Mouse (Mus musculus) bone marrow macrophage, adult 2 months (primary cell): ENCODE measurements at regions not wholly inside any gene's neighbourhood (a gene's known extent, or its start where the extent isn't known, plus 50 kb on each side); places are given as distances from the start of the nearest gene placed in this dataset.
"Not testable (repeated sequence)": the region's sequence is repeated elsewhere in the genome, so short reads cannot be mapped to it uniquely, and the experiment has no call there.

Experiments used
- H3K27ac ChIP-seq: 2 replicates; pipeline ENCODE4 v1.5.1; 2012; ENCODE audit warnings: low read depth, low read length; ENCODE audit not compliant: insufficient read depth
- H3K4me1 ChIP-seq: 2 replicates; pipeline ENCODE4 v1.6.1; 2012; ENCODE audit warnings: low read length; ENCODE audit not compliant: control insufficient read depth, insufficient read depth
- H3K4me3 ChIP-seq: 2 replicates; pipeline ENCODE4 v1.5.1; 2012; ENCODE audit warnings: mild to moderate bottlenecking, low read length, moderate library complexity; ENCODE audit not compliant: insufficient read depth
- CTCF ChIP-seq: IDR thresholded peaks from 2 replicates; pipeline ENCODE4 v1.5.1; 2012; ENCODE audit warnings: low read depth, mild to moderate bottlenecking, low read length, moderate library complexity
- POLR2A ChIP-seq: IDR thresholded peaks from 2 replicates; pipeline ENCODE4 v1.6.1; 2012; ENCODE audit warnings: mild to moderate bottlenecking, low read depth, low read length, borderline replicate concordance

DNA sequence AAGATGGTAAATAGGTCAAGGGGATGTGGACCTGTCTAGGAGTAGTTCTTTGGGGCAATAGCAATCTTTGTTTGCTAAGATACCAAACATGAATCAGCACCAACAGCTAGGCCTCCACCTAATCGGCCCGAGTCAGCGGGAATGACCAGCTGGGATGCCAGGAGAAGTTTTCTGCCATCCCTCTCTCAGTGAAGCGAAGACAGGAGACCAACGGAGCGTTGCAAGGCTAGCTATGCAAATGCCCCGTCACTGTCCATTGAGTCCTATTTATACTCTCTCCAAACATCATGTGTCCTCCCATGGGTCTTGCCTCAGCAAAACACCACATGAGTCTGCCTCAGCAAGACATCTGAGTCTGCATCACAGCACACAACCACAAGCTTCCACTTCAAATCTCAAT is 439.7 kb upstream of the Auts2 start:
- TF ChIP-seq CTCF, result no peak
- no peak for TF ChIP-seq POLR2A
- no peaks in the 10 kb centered on the region for H3K4me1 ChIP-seq
- no peak overlapping the region for H3K4me3 ChIP-seq
- no peak overlapping the region for H3K27ac ChIP-seq

DNA sequence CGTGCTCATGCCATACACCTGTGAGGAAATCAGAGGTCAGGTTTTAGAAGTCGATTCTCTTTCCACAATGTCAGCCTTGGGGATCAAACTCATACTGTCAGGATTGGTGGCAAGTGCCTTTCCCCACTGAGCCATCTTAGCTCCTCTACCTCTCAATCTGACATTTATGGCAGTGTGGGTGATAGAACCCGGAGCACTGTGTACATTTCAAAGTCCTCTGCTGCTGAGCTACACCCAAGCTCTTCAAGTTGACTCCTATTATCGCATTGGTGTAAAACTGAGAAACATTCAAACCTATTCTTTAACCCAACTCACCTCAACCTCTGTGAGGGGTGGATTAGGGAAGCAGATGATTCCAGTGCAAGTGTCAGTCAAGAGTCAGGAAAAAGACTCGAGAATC is 435.9 kb upstream of the Auts2 start:
- H3K4me3 ChIP-seq, result no peak overlapping the region
- TF ChIP-seq POLR2A (no peak), CTCF (no peak)
- H3K27ac ChIP-seq, result no peak overlapping the region
- H3K4me1 ChIP-seq, result no peaks in the 10 kb centered on the region

DNA sequence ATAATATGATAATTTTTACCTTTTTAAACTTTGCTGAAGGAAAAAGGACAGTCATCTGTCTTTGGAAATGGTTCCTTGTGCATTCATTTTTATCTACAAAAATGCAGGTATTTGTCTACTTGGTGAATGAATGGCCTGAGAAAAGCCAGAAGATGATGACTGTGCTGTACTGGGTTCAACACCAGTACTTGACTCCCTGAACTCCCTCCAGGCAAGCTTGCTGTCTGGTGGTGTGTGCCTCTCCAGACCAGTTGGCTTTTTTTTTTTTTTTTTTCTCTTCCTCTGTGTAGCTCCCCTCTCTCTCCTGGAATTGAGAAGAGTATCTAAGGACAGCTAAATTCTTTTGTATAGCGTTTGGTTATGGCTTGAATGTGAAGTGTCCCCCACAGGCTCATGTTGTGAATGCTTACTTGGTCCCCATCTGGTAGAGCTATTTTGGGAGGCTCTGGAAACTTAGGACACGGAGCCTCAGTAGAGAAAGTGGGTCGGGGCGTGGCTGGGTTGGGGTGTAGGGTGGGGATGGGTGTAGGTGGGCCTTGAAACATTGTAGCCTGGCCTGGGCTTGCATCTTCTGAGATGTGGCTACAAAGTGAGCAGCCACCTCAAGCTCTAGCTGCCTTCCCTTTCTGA is 432.3 kb upstream of the Auts2 start:
- no peak overlapping the region for H3K4me3 ChIP-seq
- no peaks in the 10 kb centered on the region for H3K4me1 ChIP-seq
- TF ChIP-seq CTCF, result no peak
- TF ChIP-seq POLR2A, result no peak
- no peak overlapping the region for H3K27ac ChIP-seq

DNA sequence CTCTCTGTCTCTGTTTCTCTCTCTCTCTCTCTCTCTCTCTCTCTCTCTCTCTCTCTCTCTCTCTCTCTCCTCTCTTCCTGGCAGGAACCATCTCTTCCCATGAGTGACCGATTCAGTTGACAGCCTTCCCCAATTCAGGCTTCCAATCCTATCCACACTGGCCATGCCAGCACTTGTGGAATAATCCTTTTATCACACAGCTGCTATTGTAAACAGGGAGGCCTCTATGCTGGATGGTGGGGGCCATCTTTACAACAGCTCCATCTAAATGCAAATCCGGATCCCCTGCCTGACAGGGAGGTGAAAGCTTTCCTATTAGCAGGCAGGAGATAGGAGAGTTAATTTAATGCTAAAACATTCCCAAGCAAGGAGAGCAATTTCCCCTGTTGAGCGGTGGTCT is 431.7 kb upstream of the Auts2 start:
- no peaks in the 10 kb centered on the region for H3K4me1 ChIP-seq
- no peak overlapping the region for H3K4me3 ChIP-seq
- H3K27ac ChIP-seq, result no peak overlapping the region
- TF ChIP-seq POLR2A (no peak), CTCF (no peak)

DNA sequence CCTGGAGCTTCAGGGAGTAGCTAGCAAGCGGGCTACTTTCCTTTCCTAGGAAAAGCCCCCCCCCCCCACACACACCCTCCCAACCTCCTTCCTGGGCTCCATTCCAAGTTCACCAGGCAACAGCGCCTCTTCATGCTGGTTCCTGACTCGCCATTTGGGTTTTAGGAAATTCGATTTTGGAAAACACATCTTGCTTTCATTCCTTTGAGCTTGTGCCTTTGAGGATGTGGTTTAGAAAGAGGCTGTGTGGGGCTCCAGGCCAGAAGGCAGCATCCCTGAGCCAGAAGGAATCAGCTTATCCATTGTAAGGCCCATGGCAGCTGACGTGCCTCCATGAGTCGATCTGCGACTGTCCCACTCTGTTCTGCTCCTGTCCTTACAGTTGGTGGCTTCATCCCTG is 427.9 kb upstream of the Auts2 start:
- TF ChIP-seq CTCF (no peak), POLR2A (no peak)
- H3K4me3 ChIP-seq, result no peak overlapping the region
- H3K4me1 ChIP-seq, result no peaks in the 10 kb centered on the region
- H3K27ac ChIP-seq, result no peak overlapping the region

DNA sequence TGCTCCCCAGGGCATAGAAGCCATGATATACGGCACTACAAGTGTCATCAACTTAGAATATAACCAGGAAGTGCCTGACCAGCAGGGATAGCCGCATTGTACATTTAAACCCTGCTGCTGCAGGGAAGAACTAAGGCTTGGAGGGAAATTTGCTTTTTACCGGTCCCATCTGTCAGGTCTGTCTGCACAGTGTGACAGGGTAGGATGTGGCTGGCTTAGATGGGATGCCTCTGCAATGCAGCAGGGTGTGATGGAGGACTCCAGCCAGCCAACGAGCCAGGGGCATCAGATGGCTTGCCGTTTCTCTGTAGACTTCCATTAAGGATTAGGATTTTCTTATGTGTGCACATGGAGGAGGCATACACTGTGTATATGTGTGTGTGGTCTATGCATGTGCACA is 426.2 kb upstream of the Auts2 start:
- no peak overlapping the region for H3K4me3 ChIP-seq
- no peak overlapping the region for H3K27ac ChIP-seq
- TF ChIP-seq POLR2A (no peak), CTCF (no peak)
- no peaks in the 10 kb centered on the region for H3K4me1 ChIP-seq

DNA sequence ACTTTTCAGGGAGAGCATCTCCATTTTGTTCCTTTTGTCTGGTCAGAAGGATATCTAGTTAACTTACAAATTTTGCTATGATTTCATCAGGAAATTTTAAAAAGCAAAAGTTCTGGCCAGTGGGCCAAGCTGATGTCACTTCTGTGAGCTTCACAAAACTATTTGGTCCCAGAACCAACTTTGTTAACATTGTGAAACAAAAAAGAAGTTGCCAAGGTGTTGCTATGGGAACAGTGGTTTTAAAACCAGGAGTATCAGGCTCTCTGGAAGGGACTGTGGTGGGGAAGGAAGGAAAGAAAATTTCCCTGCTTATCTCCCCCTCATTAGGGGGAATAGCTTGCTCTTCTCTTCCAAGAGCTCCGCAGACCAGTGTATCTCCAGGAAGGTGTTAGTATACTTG is 416.8 kb upstream of the Auts2 start:
- Histone ChIP-seq H3K4me3 (no peak overlapping the region), H3K27ac (no peak overlapping the region), H3K4me1 (no peaks in the 10 kb centered on the region)
- TF ChIP-seq CTCF (no peak), POLR2A (no peak)

DNA sequence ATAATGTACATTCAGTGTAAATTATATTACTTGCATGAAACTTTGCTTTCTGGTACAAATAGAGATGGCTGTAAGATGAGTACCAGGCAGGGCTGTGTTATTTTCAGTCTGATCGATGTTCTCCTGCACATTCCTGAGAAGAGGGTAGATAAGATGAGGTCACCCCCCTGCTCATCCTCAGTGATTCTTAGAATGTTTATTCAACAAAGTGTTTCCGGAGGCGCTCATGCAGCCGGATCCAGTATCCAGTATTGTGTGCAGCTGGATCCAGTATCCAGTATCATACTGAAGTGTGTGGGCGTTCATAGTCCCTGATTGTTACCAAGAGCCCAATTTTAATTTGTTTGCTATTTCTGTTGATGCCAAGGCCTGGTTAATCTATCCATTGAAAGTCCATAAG is 413.0 kb upstream of the Auts2 start:
- TF ChIP-seq CTCF, result no peak
- TF ChIP-seq POLR2A, result no peak
- Histone ChIP-seq H3K4me1 (no peaks in the 10 kb centered on the region), H3K4me3 (no peak overlapping the region), H3K27ac (no peak overlapping the region)

DNA sequence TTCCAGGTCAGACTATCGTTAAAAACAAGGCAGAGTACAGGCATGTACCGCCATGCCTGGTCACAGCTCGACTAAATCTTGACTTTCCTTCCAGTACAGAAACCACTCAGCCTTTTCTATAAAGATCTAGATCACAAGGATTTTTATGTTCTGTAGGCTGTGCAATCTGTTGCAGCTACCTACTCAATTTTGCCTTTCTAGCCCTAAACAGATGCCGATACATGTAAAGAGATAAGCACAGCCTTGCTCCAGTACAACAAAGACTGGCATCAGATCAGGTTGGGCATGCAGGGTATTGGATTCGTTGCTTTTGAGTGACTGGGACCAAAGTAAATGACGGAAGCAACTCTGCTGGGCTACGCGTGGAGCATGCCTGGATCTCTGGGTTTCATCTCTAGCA is 411.9 kb upstream of the Auts2 start:
- Histone ChIP-seq H3K27ac (no peak overlapping the region), H3K4me3 (no peak overlapping the region), H3K4me1 (no peaks in the 10 kb centered on the region)
- no peak for TF ChIP-seq POLR2A
- TF ChIP-seq CTCF, result no peak

DNA sequence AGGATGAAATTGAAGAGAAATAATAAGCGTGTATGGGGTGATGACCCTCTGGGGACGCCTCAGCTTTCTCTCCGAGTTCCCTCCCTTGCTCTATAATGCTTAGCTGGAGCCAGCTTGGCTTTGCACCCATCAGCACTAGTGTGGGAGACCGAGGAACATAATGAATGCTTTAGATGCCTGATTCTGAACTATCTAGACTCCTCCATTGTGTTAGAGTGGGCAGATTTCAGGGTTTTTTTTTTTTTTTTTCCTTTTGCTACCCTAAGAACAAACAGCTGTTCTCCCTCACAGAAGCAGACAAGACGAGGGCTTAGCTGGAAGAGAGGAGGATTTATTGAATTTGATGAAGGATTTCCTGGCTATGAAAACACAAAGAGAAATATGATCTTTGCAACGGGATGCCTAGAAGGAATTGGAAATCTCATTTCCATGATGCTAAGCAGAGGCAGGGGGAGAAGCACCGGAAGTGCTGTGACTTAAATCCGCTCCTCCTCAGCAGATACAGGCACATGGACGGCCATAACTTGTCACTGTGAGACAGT is 390.4 kb upstream of the Auts2 start:
- no peak overlapping the region for H3K4me3 ChIP-seq
- TF ChIP-seq POLR2A, result no peak
- no peak for TF ChIP-seq CTCF
- H3K4me1 ChIP-seq, result no peaks in the 10 kb centered on the region
- no peak overlapping the region for H3K27ac ChIP-seq

DNA sequence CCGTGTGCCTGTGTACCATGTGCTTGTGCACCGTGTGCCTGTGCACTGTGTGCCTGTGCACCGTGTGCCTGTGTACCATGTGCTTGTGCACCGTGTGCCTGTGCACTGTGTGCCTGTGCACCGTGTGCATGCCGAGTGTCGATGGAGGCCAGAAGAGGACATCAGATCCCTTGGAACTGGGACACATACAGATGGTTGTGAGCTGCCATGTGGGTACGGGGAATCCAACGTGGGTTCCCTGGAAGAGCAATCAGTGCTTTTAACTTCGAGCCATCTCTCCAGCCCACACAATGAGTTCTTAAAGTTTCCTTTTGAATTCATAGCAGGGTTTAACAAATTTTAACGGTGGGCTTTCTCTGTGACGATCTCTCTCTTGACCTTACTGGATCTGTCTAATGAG is 386.8 kb upstream of the Auts2 start:
- not testable (repeated sequence) for H3K27ac ChIP-seq, H3K4me3 ChIP-seq

More for the DNA sequence above, 386.8 kb upstream of the Auts2 start:
- not testable (repeated sequence) for H3K4me1 ChIP-seq
